ENCODE assay signal across 8 mouse cellular contexts in genomic region chr5:4496132-4496906, GRCm38 (mm10).
DNase-seq lines count a peak whose midpoint lies in the region; ATAC-seq and TF ChIP-seq lines count a peak whose summit lies in the region.

No protein-coding gene starts in this region.

- no peak overlapping the region for H3K9ac ChIP-seq in hindbrain, postnatal 0 days (replicated peaks; ENCODE audit: low read length)
- H3K9ac ChIP-seq in limb, embryonic 11.5 days (ENCODE audit: low read length), result no peak overlapping the region
- peak overlapping the region; percentile 35; the same call in 1 of the 2 replicates for H3K9ac ChIP-seq in neural tube, embryonic 13.5 days

- no peaks in the 10 kb centered on the region for H3K36me3 ChIP-seq in hindbrain, postnatal 0 days (ENCODE audit: insufficient read depth, low read length)
- no peaks in the 10 kb centered on the region for H3K36me3 ChIP-seq in limb, embryonic 11.5 days (ENCODE audit: control insufficient read depth, insufficient read depth, low read length)
- H3K36me3 ChIP-seq in neural tube, embryonic 13.5 days, result no peaks in the 10 kb centered on the region

- no peak overlapping the region for H3K4me3 ChIP-seq in hindbrain, postnatal 0 days (ENCODE audit: low read length)
- no peak overlapping the region for H3K4me3 ChIP-seq in limb, embryonic 11.5 days (ENCODE audit: low read depth, low read length)
- H3K4me3 ChIP-seq in neural tube, embryonic 13.5 days, result no peak overlapping the region

- peaks cover 5% of the 10 kb centered on the region for H3K4me1 ChIP-seq in hindbrain, postnatal 0 days (ENCODE audit: insufficient read depth, low read length)
- peaks cover 5% of the 10 kb centered on the region; the same call in 1 of the 2 replicates for H3K4me1 ChIP-seq in limb, embryonic 11.5 days (ENCODE audit: control insufficient read depth, insufficient read depth, low read length)
- peaks cover 32% of the 10 kb centered on the region for H3K4me1 ChIP-seq in neural tube, embryonic 13.5 days (replicated peaks)

- H3K4me2 ChIP-seq in hindbrain, postnatal 0 days (ENCODE audit: low read depth, low read length), result peak overlapping the region; percentile 38
- H3K4me2 ChIP-seq in limb, embryonic 11.5 days (ENCODE audit: low read depth, severe bottlenecking), result no peak overlapping the region
- peak overlapping the region; percentile 40 for H3K4me2 ChIP-seq in neural tube, embryonic 13.5 days

- peak; percentile 87 for ATAC-seq in frontal cortex, adult (ENCODE audit: low TSS enrichment)
- peak; percentile 96 for ATAC-seq in hindbrain, postnatal 0 days
- no peak for ATAC-seq in limb, embryonic 11.5 days (ENCODE audit: insufficient number of reproducible peaks, low FRiP score, low TSS enrichment, low read depth)
- ATAC-seq in neural tube, embryonic 13.5 days (ENCODE audit: low read depth), result peak; percentile 94

- no peaks in the 10 kb centered on the region for H3K9me3 ChIP-seq in hindbrain, postnatal 0 days (ENCODE audit: low read length)
- no peaks in the 10 kb centered on the region for H3K9me3 ChIP-seq in limb, embryonic 11.5 days (ENCODE audit: control insufficient read depth, low read length)
- H3K9me3 ChIP-seq in neural tube, embryonic 13.5 days, result no peaks in the 10 kb centered on the region

- peak overlapping the region; percentile 41 for H3K27ac ChIP-seq in hindbrain, postnatal 0 days
- no peak overlapping the region for H3K27ac ChIP-seq in limb, embryonic 11.5 days (replicated peaks; ENCODE audit: low read depth, low read length)
- H3K27ac ChIP-seq in neural tube, embryonic 13.5 days (replicated peaks), result peak overlapping the region; percentile 62

- TF ChIP-seq CTCF in hindbrain, postnatal 0 days (IDR thresholded peaks at IDR 0.05; ENCODE audit: low read depth), result 0 out of 2 replicates have a peak, but pooled peaks have one; percentile 9

- H3K27me3 ChIP-seq in hindbrain, postnatal 0 days (ENCODE audit: insufficient read depth, low read length), result no peaks in the 10 kb centered on the region
- H3K27me3 ChIP-seq in limb, embryonic 11.5 days (ENCODE audit: control insufficient read depth, insufficient read depth, low read length), result no peaks in the 10 kb centered on the region
- H3K27me3 ChIP-seq in neural tube, embryonic 13.5 days, result 0 out of 2 replicates have a peak, but pooled peaks cover 8% of the 10 kb centered on the region

- WGBS in hindbrain, postnatal 0 days, result 14% methylated on average over 20 of the region's 20 CpGs
- 49% methylated on average over 20 of the region's 20 CpGs for WGBS in limb, embryonic 11.5 days
- WGBS in neural tube, embryonic 13.5 days, result 25% methylated on average over 20 of the region's 20 CpGs

- DNase-seq in frontal cortex, postnatal 25 days (ENCODE audit: low spot score in 2 of 2), result no peak
- DNase-seq in cerebellum, postnatal 25 days, result peak; percentile 88
- peak; percentile 13 to 41 for DNase-seq in gastrocnemius, postnatal 36 days
- DNase-seq in hindbrain, postnatal 0 days (ENCODE audit: low spot score), result peak; percentile 87
- DNase-seq in limb, embryonic 11.5 days (ENCODE audit: low spot score), result peak; percentile 21
- DNase-seq in thymus, postnatal 25 days, result no peak

- intact Hi-C loops in gastrocnemius, postnatal 36 days (cut with DNase I), result no loop called here

Comparison
In these comparisons a context has a peak if more than half of its experiments do, and no peak if none do; other contexts are left out.
1. DNase-seq: peak in cerebellum, postnatal 25 days (2 of 2), gastrocnemius, postnatal 36 days (2 of 2), hindbrain, postnatal 0 days (single experiment) and limb, embryonic 11.5 days (single experiment); none in frontal cortex, postnatal 25 days (0 of 2) and thymus, postnatal 25 days (single experiment).